In genomic region chrX:97397872-97398271, GRCm38 (mm10) we compare ENCODE assay signal across 22 mouse cellular contexts. TPM values are rescaled to one million over a fixed set of nuclear protein-coding genes. Genes with fewer than 3 reads are reported as not detected.
DNase-seq lines count a peak whose midpoint lies in the region; ATAC-seq and TF ChIP-seq lines count a peak whose summit lies in the region.
"Had no signal": no experiment of that assay in that cellular context is flagged by ENCODE, and none has a peak within 500 bp of the region (broad histone marks: within the 10 kb centered on the region; RNA-seq: fewer than 3 reads in every experiment).

No protein-coding gene starts in this region.

- TF ChIP-seq CTCF in gastrocnemius, adult 2 months (IDR thresholded peaks at IDR 0.05), result no peak
- TF ChIP-seq CTCF in left cerebral cortex, adult 2 months (IDR thresholded peaks at IDR 0.05), result no peak

- no peaks in the 10 kb centered on the region for H3K27me3 ChIP-seq in myocyte (ENCODE audit: control insufficient read depth, insufficient read depth, insufficient read length)
- no peaks in the 10 kb centered on the region for H3K27me3 ChIP-seq in heart, embryonic 12.5 days (replicated peaks)
- H3K27me3 ChIP-seq: heart, embryonic 15.5 days; kidney, embryonic 15.5 days had no signal

- WGBS in heart, embryonic 12.5 days, result 74% methylated on average over 2 of the region's 2 CpGs

- no peaks in the 10 kb centered on the region for H3K9me3 ChIP-seq in heart, embryonic 12.5 days (replicated peaks)
- H3K9me3 ChIP-seq: embryonic facial prominence, embryonic 13.5 days; forebrain, embryonic 10.5 days; heart, embryonic 10.5 days; heart, embryonic 15.5 days; kidney, embryonic 15.5 days had no signal

- TF ChIP-seq POLR2A in myocyte (IDR thresholded peaks at IDR 0.05; ENCODE audit: insufficient read length, low read depth), result no peak

- H3K27ac ChIP-seq in gastrocnemius, adult 2 months, result peak overlapping the region; percentile 78
- no peak overlapping the region for H3K27ac ChIP-seq in heart, embryonic 12.5 days (ENCODE audit: poor library complexity, severe bottlenecking)
- H3K27ac ChIP-seq in left cerebral cortex, adult 2 months, result no peak overlapping the region
- H3K27ac ChIP-seq: embryonic facial prominence, embryonic 13.5 days; forebrain, embryonic 10.5 days; heart, embryonic 10.5 days; heart, embryonic 15.5 days; hindbrain, embryonic 14.5 days; kidney, embryonic 15.5 days had no signal

- no peak overlapping the region for H3ac ChIP-seq in myocyte (ENCODE audit: control insufficient read depth, insufficient read length)

- H3K4me2 ChIP-seq in myocyte (ENCODE audit: low read depth), result peak overlapping the region; percentile 35
- H3K4me2 ChIP-seq in heart, embryonic 12.5 days, result no peak overlapping the region
- H3K4me2 ChIP-seq: embryonic facial prominence, embryonic 13.5 days; heart, embryonic 15.5 days; hindbrain, embryonic 14.5 days; kidney, embryonic 15.5 days had no signal

- no peaks in the 10 kb centered on the region for H3K36me3 ChIP-seq in myocyte (ENCODE audit: control insufficient read depth, insufficient read depth)
- no peaks in the 10 kb centered on the region for H3K36me3 ChIP-seq in heart, embryonic 12.5 days
- H3K36me3 ChIP-seq: embryonic facial prominence, embryonic 13.5 days; forebrain, embryonic 10.5 days; heart, embryonic 10.5 days; heart, embryonic 15.5 days; kidney, embryonic 15.5 days had no signal

- H3K79me2 ChIP-seq in myocyte (ENCODE audit: control insufficient read depth, insufficient read depth), result no peaks in the 10 kb centered on the region

- H3K4me1 ChIP-seq in heart, embryonic 12.5 days (replicated peaks), result no peaks in the 10 kb centered on the region
- H3K4me1 ChIP-seq: embryonic facial prominence, embryonic 13.5 days; forebrain, embryonic 10.5 days; heart, embryonic 10.5 days; heart, embryonic 15.5 days; kidney, embryonic 15.5 days had no signal

- no peak for DNase-seq in gastrocnemius, adult 2 months
- no peak for DNase-seq in gastrocnemius, postnatal 36 days
- DNase-seq in adipocyte (ENCODE audit: low spot score), result peak; percentile 47
- DNase-seq in gonadal fat pad, adult 2 months (ENCODE audit: low read depth), result peak; percentile 20
- no peak for DNase-seq in left cerebral cortex, adult 2 months (ENCODE audit: extremely low spot score in 1 of 2, low spot score in 2 of 2)
- no peak for DNase-seq in T-cell, adult 2 months (ENCODE audit: low spot score)
- DNase-seq: adrenal gland, postnatal 14 days; cerebellum, adult 18-20 months; cerebellum, postnatal 10 days; gastrocnemius, postnatal 25 days; heart, adult 18-20 months; heart, postnatal 14 days; kidney, adult 18-20 months had no signal

- H3K4me3 ChIP-seq in gastrocnemius, adult 2 months, result no peak overlapping the region
- H3K4me3 ChIP-seq in myocyte, result no peak overlapping the region
- no peak overlapping the region for H3K4me3 ChIP-seq in heart, embryonic 12.5 days
- H3K4me3 ChIP-seq in left cerebral cortex, adult 2 months, result no peak overlapping the region
- H3K4me3 ChIP-seq: embryonic facial prominence, embryonic 13.5 days; forebrain, embryonic 10.5 days; heart, embryonic 10.5 days; heart, embryonic 15.5 days; kidney, embryonic 15.5 days had no signal

- no peak overlapping the region for H3K9ac ChIP-seq in heart, embryonic 12.5 days
- H3K9ac ChIP-seq: embryonic facial prominence, embryonic 13.5 days; heart, embryonic 15.5 days; hindbrain, embryonic 14.5 days; kidney, embryonic 15.5 days had no signal

- intact Hi-C loops in gastrocnemius, adult 2 months (cut with DNase I), result no loop called here
- intact Hi-C loops in gastrocnemius, postnatal 36 days (cut with DNase I), result no loop called here
- intact Hi-C loops in left cerebral cortex, adult 2 months (cut with DNase I), result no loop called here

- no peak for ATAC-seq in heart, embryonic 12.5 days (ENCODE audit: insufficient number of reproducible peaks, low FRiP score)
- ATAC-seq: forebrain, embryonic 14.5 days had no signal

TF ChIP-seq in myocyte, 11 proteins besides CTCF, POLR2A, EP300 and RAD21:
- TF ChIP-seq MAX (IDR thresholded peaks at IDR 0.05; ENCODE audit: low read depth), result no peak
- peak; percentile 46 for TF ChIP-seq USF1 (IDR thresholded peaks at IDR 0.05; ENCODE audit: low read depth)
- TF ChIP-seq TCF3 (IDR thresholded peaks at IDR 0.05; ENCODE audit: insufficient read length, low read depth), result no peak
- 0 out of 2 replicates have a peak, but pooled peaks have one; percentile 10 for TF ChIP-seq CEBPB (IDR thresholded peaks at IDR 0.05; ENCODE audit: insufficient read depth, poor library complexity, severe bottlenecking)
- TF ChIP-seq TCF12 (IDR thresholded peaks at IDR 0.05; ENCODE audit: insufficient read depth, poor library complexity, severe bottlenecking), result peak; percentile 71
- peak in 1 of 3 experiments; percentile 16 for TF ChIP-seq MYOG (IDR thresholded peaks at IDR 0.05; ENCODE audit: control insufficient read depth in 1 of 3, insufficient read depth in 1 of 3, insufficient read length in 2 of 3, low read depth in 2 of 3)
- TF ChIP-seq MYOD1 (IDR thresholded peaks at IDR 0.05; ENCODE audit: control insufficient read depth in 1 of 3, insufficient read length in 2 of 3, low read depth in 2 of 3), result peak; percentile 42 to 64 (median 48)

RNA-seq across cellular contexts. Expression of gene Eda2r, which starts 20.9 kb away (rescaled TPM):
- total RNA-seq in gastrocnemius, adult 2 months (2021), result 10 to 100 TPM in 1 of 2 experiments, 1 to 10 TPM in 1; 5.2 to 19.5 TPM
- total RNA-seq in gastrocnemius, postnatal 36 days (2021), result 1 to 10 TPM; 5.0 to 10.0 TPM
- 1.1 and 1.4 TPM in 2 replicates for polyA plus RNA-seq in gonadal fat pad, adult 2 months (2012; rRNA removed)
- 30.2 TPM for polyA plus RNA-seq in myocyte (2012; fragmentation: generic; extraction: Trizol)
- polyA plus RNA-seq in heart, embryonic 12.5 days (2016; fragmentation: Nextera tagmentation; extraction: Ambion mirVana), result 2.2 and 2.7 TPM in 2 replicates
- not detected for total RNA-seq in left cerebral cortex, adult 2 months (2021)

Comparison
In these comparisons a context has a peak if more than half of its experiments do, and no peak if none do; other contexts are left out.
1. DNase-seq: peak in adipocyte (single experiment) and gonadal fat pad, adult 2 months (single experiment); none in gastrocnemius, adult 2 months (single experiment), gastrocnemius, postnatal 36 days (0 of 2), left cerebral cortex, adult 2 months (0 of 2) and T-cell, adult 2 months (single experiment).
2. RNA of gene Eda2r, which starts 20.9 kb away (total RNA-seq): 5.2 to 19.5 TPM in gastrocnemius, adult 2 months and 5.0 to 10.0 TPM in gastrocnemius, postnatal 36 days; not detected in left cerebral cortex, adult 2 months; every median in the first group is over 4 times any median in the second.